Mouse (Mus musculus): Measurements from ENCODE around the gene Defb7. TPM values are rescaled to one million over a fixed set of nuclear protein-coding genes. Genes with fewer than 3 reads are reported as not detected.

Defb7 gene
- not detected in 2 replicates for polyA plus RNA-seq (2012; rRNA removed)

DNA sequence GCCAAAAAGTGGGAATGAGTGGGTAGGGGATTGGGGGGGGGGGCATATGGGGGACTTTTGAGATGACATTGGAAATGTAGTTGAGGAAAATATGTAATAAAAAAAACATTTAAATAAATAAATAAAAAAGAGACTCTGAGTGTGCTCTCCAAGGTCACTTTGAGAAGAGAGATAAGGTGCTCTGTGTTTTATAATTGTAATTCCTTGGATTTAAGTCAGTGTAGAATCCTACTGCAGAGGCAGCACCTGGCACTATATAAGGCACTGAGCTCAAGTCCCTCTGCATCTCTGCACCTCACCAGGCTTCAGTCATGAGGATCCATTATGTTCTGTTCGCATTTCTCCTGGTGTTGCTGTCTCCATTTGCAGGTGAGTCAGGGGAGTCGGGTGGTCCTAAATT, at the start of gene Defb7:
Gene Defb7 (plus strand): TSS at position 301 of the 400 bp plus-strand sequence.
- H3K4me3 ChIP-seq (replicated peaks; ENCODE audit: extremely low read depth, low read depth, low read length) = no peak within 1 kb of the TSS
- 88% methylated on average over 2 of the region's 2 CpGs for WGBS
- DNase-seq = no peak
- TF ChIP-seq POLR2A (IDR thresholded peaks at IDR 0.05; ENCODE audit: borderline replicate concordance, extremely low read depth, low read depth, low read length) (no peak), CTCF (IDR thresholded peaks at IDR 0.05; ENCODE audit: insufficient read depth, low read length) (no peak)
- H3K4me1 ChIP-seq (ENCODE audit: control insufficient read depth, insufficient read depth, low read length) = no peaks in the 10 kb centered on the region

DNA sequence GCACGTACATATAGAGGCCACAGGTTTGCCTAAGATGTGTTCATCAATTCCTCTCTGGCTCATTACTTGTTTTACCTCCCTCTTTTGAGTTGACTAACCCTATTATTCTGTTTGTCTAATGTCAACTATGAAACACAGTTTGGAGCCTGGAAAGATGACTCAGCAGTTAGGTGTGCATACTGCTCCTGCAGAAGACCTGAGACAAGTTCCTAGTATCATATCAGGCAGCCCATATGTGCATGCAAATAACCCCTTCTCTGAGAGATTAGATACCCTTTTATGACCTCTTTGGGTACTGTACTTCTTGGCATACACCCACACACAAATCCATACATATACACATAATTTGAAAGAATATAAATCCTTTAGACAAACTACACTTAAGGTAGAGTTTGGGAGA, 48.5 kb upstream of the Defb7 start:
- no peak for DNase-seq
- TF ChIP-seq CTCF (IDR thresholded peaks at IDR 0.05; ENCODE audit: insufficient read depth, low read length) (no peak), POLR2A (IDR thresholded peaks at IDR 0.05; ENCODE audit: borderline replicate concordance, extremely low read depth, low read depth, low read length) (no peak)
- H3K4me3 ChIP-seq (replicated peaks; ENCODE audit: extremely low read depth, low read depth, low read length) = no peak overlapping the region
- no peaks in the 10 kb centered on the region for H3K4me1 ChIP-seq (ENCODE audit: control insufficient read depth, insufficient read depth, low read length)
- WGBS = 77% methylated on average over 1 of the region's 1 CpGs

DNA sequence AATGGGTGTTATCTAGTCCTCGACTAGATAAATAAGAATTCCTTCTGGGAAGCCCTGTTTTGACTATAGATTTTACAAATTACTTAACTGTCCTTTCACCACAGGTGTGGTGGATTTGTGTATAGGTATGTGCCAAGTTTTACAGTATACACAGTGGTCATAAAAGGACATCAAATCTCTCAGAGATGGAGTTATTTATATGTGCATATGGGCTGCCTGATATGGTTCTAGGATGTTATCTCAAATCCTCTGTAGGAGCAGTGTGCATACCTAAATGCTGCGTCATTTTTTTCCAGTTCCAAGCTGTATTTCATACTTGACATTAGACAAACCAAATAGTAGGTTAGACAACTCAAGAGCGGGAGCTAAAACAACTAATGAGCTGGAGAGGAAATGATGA, 33.5 kb upstream of the Defb7 start:
- WGBS = 66% methylated on average over 3 of the region's 3 CpGs
- H3K4me3 ChIP-seq (replicated peaks; ENCODE audit: extremely low read depth, low read depth, low read length) = no peak overlapping the region
- H3K4me1 ChIP-seq (ENCODE audit: control insufficient read depth, insufficient read depth, low read length) = no peaks in the 10 kb centered on the region
- no peak for DNase-seq
- TF ChIP-seq CTCF (IDR thresholded peaks at IDR 0.05; ENCODE audit: insufficient read depth, low read length) (no peak), POLR2A (IDR thresholded peaks at IDR 0.05; ENCODE audit: borderline replicate concordance, extremely low read depth, low read depth, low read length) (no peak)

DNA sequence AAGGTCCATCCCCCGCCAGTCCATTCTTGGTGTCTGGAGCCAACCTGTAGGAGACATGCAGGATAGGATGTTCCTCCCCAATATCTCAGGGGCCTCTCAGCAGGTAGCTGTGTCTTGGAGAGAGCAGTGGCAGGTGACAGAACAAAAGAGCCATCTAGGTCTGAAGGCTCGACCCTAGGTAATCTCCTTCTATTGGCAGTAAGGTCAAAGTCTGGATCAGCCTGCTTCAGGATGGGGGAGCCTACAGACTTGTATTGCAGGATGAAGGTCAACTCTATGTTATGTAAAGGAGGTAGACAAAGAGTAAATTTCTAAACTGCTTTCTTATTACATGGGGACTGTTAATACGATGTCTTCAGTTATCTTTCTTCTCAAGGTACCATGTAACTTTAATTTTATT, 25.9 kb upstream of the Defb7 start:
- DNase-seq = no peak
- no peaks in the 10 kb centered on the region for H3K4me1 ChIP-seq (ENCODE audit: control insufficient read depth, insufficient read depth, low read length)
- TF ChIP-seq CTCF (IDR thresholded peaks at IDR 0.05; ENCODE audit: insufficient read depth, low read length) (no peak), POLR2A (IDR thresholded peaks at IDR 0.05; ENCODE audit: borderline replicate concordance, extremely low read depth, low read depth, low read length) (no peak)
- no peak overlapping the region for H3K4me3 ChIP-seq (replicated peaks; ENCODE audit: extremely low read depth, low read depth, low read length)
- WGBS = 70% methylated on average over 3 of the region's 3 CpGs

DNA sequence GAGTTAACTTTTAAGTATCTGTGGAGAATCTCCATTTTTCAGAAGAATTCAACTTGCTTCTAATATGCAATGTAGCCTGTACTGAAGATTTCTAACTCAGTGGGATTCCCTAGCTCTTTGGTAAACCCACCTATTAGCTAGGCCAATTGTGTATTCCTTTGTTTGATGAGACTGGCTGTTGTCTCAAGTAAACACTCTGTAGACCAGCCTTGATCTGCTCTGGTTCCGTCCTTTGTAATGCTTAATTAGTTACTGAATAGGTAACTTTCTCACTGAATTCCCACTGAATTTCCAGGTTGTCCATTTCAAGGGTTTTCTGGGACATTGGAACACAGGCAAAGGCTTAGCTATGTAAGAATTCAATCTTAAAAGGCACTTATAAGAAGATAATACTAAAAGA, 5.6 kb downstream of the Defb7 start:
- DNase-seq = no peak
- TF ChIP-seq POLR2A (IDR thresholded peaks at IDR 0.05; ENCODE audit: borderline replicate concordance, extremely low read depth, low read depth, low read length) = no peak
- no peak for TF ChIP-seq CTCF (IDR thresholded peaks at IDR 0.05; ENCODE audit: insufficient read depth, low read length)
- Histone ChIP-seq H3K4me3 (replicated peaks; ENCODE audit: extremely low read depth, low read depth, low read length) (no peak overlapping the region), H3K4me1 (ENCODE audit: control insufficient read depth, insufficient read depth, low read length) (no peaks in the 10 kb centered on the region)
- 54% methylated on average over 1 of the region's 1 CpGs for WGBS

DNA sequence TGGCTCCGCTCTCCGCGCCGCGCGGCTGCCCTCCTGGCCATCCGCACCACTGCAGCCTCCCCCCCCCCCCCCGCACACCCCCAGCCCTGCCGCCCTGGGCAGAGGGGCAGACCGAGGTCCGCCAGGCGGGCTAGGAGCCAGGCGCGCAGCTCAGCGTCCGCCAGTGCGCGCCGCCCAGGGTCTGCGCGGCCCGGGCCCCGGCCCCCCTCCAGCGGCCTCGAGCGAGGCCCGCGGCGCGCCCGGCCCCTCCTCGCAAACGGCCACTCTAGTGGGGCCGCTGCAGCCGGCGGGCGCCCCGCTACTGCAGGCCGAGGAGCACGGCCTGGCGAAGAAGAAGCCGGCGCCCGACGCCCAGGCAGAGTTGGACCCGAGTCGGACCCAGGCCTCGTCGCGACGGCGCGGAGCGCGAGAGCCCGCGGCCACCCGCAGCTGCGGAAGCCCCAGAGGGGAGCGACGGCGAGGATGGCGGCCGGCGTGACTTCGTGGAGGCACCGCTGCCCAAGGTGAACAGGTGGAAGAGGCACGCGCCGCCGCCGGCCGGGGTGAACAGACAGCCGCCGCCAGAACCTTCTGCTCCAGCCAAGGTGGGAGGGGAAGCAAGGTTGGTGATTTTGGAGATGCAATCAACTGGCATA, 40.4 kb downstream of the Defb7 start:
- no peaks in the 10 kb centered on the region for H3K4me1 ChIP-seq (ENCODE audit: control insufficient read depth, insufficient read depth, low read length)
- no peak overlapping the region for H3K4me3 ChIP-seq (replicated peaks; ENCODE audit: extremely low read depth, low read depth, low read length)
- no peak for TF ChIP-seq POLR2A (IDR thresholded peaks at IDR 0.05; ENCODE audit: borderline replicate concordance, extremely low read depth, low read depth, low read length)
- no peak for TF ChIP-seq CTCF (IDR thresholded peaks at IDR 0.05; ENCODE audit: insufficient read depth, low read length)
- 9% methylated on average over 71 of the region's 75 CpGs for WGBS
- no peak for DNase-seq

DNA sequence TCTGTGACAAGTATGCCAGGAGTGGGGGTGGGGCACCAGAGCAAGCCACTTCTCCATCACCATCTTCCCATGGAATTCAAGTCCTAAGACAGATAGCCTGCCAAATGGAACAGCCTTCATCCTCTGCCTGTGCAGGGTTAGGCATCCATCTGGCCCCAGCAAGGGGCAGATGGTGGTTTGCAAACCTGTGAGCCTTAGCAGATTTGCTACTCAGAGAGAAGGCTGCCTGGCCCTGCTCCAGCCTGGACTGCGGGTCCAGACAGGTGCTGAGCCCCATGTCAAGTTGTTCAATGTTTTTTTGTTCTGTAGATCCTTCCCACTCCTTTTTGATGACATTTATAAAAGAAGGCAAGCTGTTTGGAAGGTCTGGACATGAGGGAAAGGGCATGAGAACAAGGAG, 45.5 kb downstream of the Defb7 start:
- H3K4me3 ChIP-seq (replicated peaks; ENCODE audit: extremely low read depth, low read depth, low read length) = no peak overlapping the region
- no peak for TF ChIP-seq POLR2A (IDR thresholded peaks at IDR 0.05; ENCODE audit: borderline replicate concordance, extremely low read depth, low read depth, low read length)
- no peak for TF ChIP-seq CTCF (IDR thresholded peaks at IDR 0.05; ENCODE audit: insufficient read depth, low read length)
- DNase-seq = no peak
- no peaks in the 10 kb centered on the region for H3K4me1 ChIP-seq (ENCODE audit: control insufficient read depth, insufficient read depth, low read length)
- WGBS = 69% methylated on average over 1 of the region's 1 CpGs

Other genes with a start within 250 kb of the Defb7 start
- gene Defb5, start 247.5 kb upstream of the Defb7 start, polyA plus RNA-seq (2012; rRNA removed) = not detected in 2 replicates
- gene Defb3, start 201.7 kb upstream of the Defb7 start, polyA plus RNA-seq (2012; rRNA removed) = not detected in 2 replicates
- gene Defb8, start 47.5 kb upstream of the Defb7 start, polyA plus RNA-seq (2012; rRNA removed) = not detected in 2 replicates
- gene 4930467E23Rik, start 234.5 kb downstream of the Defb7 start, polyA plus RNA-seq (2012; rRNA removed) = not detected in 2 replicates